Mouse (Mus musculus) MEL (cell line): ENCODE data around the gene Crtap. TPM values are rescaled to one million over a fixed set of nuclear protein-coding genes. Genes with fewer than 3 reads are reported as not detected.
"Not testable (repeated sequence)": the region's sequence is repeated elsewhere in the genome, so short reads cannot be mapped to it uniquely, and the experiment has no call there.

ENCODE experiments used
- DNase-seq: peaks from one replicate; pipeline ENCODE4 v3.0.0; 2011; ENCODE audit warnings: low read depth, low spot score
- H3K27ac ChIP-seq: 2 replicates; pipeline ENCODE4 v1.5.1; 2012; ENCODE audit warnings: low read depth, mild to moderate bottlenecking, control low read depth, low read length, moderate library complexity; ENCODE audit not compliant: control insufficient read depth
- H3K27me3 ChIP-seq, 2 experiments: fragments of 150-350 bp in 1 of 2; sonication (generic) in 1 of 2; 2 replicates each; pipeline ENCODE4 v1.6.1; 2012; ENCODE audit warnings: low read length in 2 of 2, mild to moderate bottlenecking in 2 of 2, improper control_type of control experiment in 1 of 2, moderate library complexity in 1 of 2; ENCODE audit not compliant: insufficient read depth in 2 of 2, control insufficient read depth in 1 of 2
- H3K36me3 ChIP-seq, 2 experiments: 2 replicates each; pipeline ENCODE4 v1.6.1; 2012 to 2014; ENCODE audit warnings: low read length in 2 of 2, improper control_type of control experiment in 1 of 2, inconsistent platforms in 1 of 2, mild to moderate bottlenecking in 1 of 2; ENCODE audit not compliant: insufficient read depth in 2 of 2, control insufficient read depth in 1 of 2
- H3K4me1 ChIP-seq, 2 experiments: fragments of 150-350 bp in 1 of 2; sonication (generic) in 1 of 2; 2 replicates each; pipeline ENCODE4 v1.6.1; 2012; ENCODE audit warnings: low read length in 2 of 2, improper control_type of control experiment in 1 of 2, mild to moderate bottlenecking in 1 of 2; ENCODE audit not compliant: insufficient read depth in 2 of 2, control insufficient read depth in 1 of 2
- H3K4me3 ChIP-seq, 2 experiments: fragments of 150-350 bp in 1 of 2; sonication (generic) in 1 of 2; 2 replicates each; pipeline ENCODE4 v1.5.1; 2012; ENCODE audit warnings: low read depth in 2 of 2, low read length in 2 of 2, mild to moderate bottlenecking in 2 of 2, moderate library complexity in 2 of 2, control low read depth in 1 of 2, improper control_type of control experiment in 1 of 2; ENCODE audit not compliant: control insufficient read depth in 1 of 2, insufficient read depth in 1 of 2
- H3K79me2 ChIP-seq: 2 replicates; pipeline ENCODE4 v1.6.1; 2012; ENCODE audit warnings: mild to moderate bottlenecking, low read length, moderate library complexity; ENCODE audit not compliant: control insufficient read depth, poor library complexity, insufficient read depth
- H3K9ac ChIP-seq: 2 replicates; pipeline ENCODE4 v1.6.1; 2012; ENCODE audit warnings: low read depth, mild to moderate bottlenecking, control low read depth, low read length, moderate library complexity; ENCODE audit not compliant: control insufficient read depth, poor library complexity, severe bottlenecking
- H3K9me3 ChIP-seq: fragments of 150-350 bp; sonication (generic); replicated peaks from 2 replicates; pipeline ENCODE4 v1.6.1; 2012; ENCODE audit warnings: mild to moderate bottlenecking, low read length, improper control_type of control experiment, moderate library complexity; ENCODE audit not compliant: insufficient read depth
- E2F4 ChIP-seq: IDR thresholded peaks from 2 replicates; pipeline ENCODE4 v1.6.1; 2011; ENCODE audit warnings: low read depth, low read length, improper control_type of control experiment, borderline replicate concordance
- EP300 ChIP-seq, 2 experiments: IDR thresholded peaks; 2 replicates each; pipeline ENCODE4 v1.6.1; 2011; ENCODE audit warnings: improper control_type of control experiment in 2 of 2, low read length in 2 of 2, low read depth in 1 of 2, mild to moderate bottlenecking in 1 of 2
- ETS1 ChIP-seq: IDR thresholded peaks from 2 replicates; pipeline ENCODE4 v1.6.1; 2012; ENCODE audit warnings: low read depth, mild to moderate bottlenecking, inconsistent platforms, low read length, improper control_type of control experiment, moderate library complexity
- GABPA ChIP-seq: IDR thresholded peaks from 2 replicates; pipeline ENCODE4 v1.6.1; 2012; ENCODE audit warnings: low read depth, mild to moderate bottlenecking, inconsistent platforms, low read length, improper control_type of control experiment, moderate library complexity
- HCFC1 ChIP-seq: IDR thresholded peaks from 2 replicates; pipeline ENCODE4 v1.6.1; 2012; ENCODE audit warnings: low read depth, mild to moderate bottlenecking, inconsistent platforms, low read length, improper control_type of control experiment, moderate library complexity
- MAFK ChIP-seq: IDR thresholded peaks from 2 replicates; pipeline ENCODE4 v1.6.1; 2011; ENCODE audit warnings: low read depth, mild to moderate bottlenecking, low read length, improper control_type of control experiment, borderline replicate concordance
- MAZ ChIP-seq: IDR thresholded peaks from 2 replicates; pipeline ENCODE4 v1.6.1; 2012; ENCODE audit warnings: low read depth, mild to moderate bottlenecking, inconsistent platforms, low read length, improper control_type of control experiment
- MEF2A ChIP-seq: IDR thresholded peaks from 2 replicates; pipeline ENCODE4 v1.6.1; 2014; ENCODE audit warnings: low read depth, mild to moderate bottlenecking, inconsistent platforms, low read length, improper control_type of control experiment; ENCODE audit not compliant: poor library complexity, insufficient replicate concordance, severe bottlenecking; ENCODE audit errors: extremely low read depth
- MXI1 ChIP-seq: IDR thresholded peaks from 2 replicates; pipeline ENCODE4 v1.6.1; 2011; ENCODE audit warnings: mild to moderate bottlenecking, low read depth, low read length, improper control_type of control experiment
- MYB ChIP-seq: IDR thresholded peaks from 2 replicates; pipeline ENCODE4 v1.6.1; 2011; ENCODE audit warnings: mild to moderate bottlenecking, low read depth, low read length, improper control_type of control experiment
- MYC ChIP-seq: IDR thresholded peaks from 2 replicates; pipeline ENCODE4 v1.6.1; 2011; ENCODE audit warnings: low read depth, mild to moderate bottlenecking, low read length, improper control_type of control experiment, moderate library complexity
- NELFE ChIP-seq: IDR thresholded peaks from 2 replicates; pipeline ENCODE4 v1.6.1; 2011; ENCODE audit warnings: low read depth, low read length, improper control_type of control experiment
- NRF1 ChIP-seq: IDR thresholded peaks from 2 replicates; pipeline ENCODE4 v1.6.1; 2014; ENCODE audit warnings: low read depth, mild to moderate bottlenecking, inconsistent platforms, low read length, improper control_type of control experiment, moderate library complexity; ENCODE audit not compliant: poor library complexity, insufficient read depth, severe bottlenecking
- POLR2A ChIP-seq, 2 experiments: IDR thresholded peaks; 2 replicates each; pipeline ENCODE4 v1.6.1; 2011 to 2012; ENCODE audit warnings: low read length in 2 of 2, mild to moderate bottlenecking in 2 of 2, control low read depth in 1 of 2, improper control_type of control experiment in 1 of 2, low read depth in 1 of 2, moderate library complexity in 1 of 2; ENCODE audit not compliant: control insufficient read depth in 1 of 2, insufficient read depth in 1 of 2, poor library complexity in 1 of 2
- POLR2AphosphoS2 ChIP-seq: IDR thresholded peaks from 2 replicates; pipeline ENCODE4 v1.6.1; 2011; ENCODE audit warnings: low read length, improper control_type of control experiment
- SIN3A ChIP-seq: IDR thresholded peaks from 2 replicates; pipeline ENCODE4 v1.6.1; 2012; ENCODE audit warnings: low read length, improper control_type of control experiment, inconsistent platforms
- SMC3 ChIP-seq: IDR thresholded peaks from 2 replicates; pipeline ENCODE4 v1.6.1; 2011; ENCODE audit warnings: low read depth, low read length, improper control_type of control experiment
- TBP ChIP-seq: IDR thresholded peaks from 2 replicates; pipeline ENCODE4 v1.8.0; 2011; ENCODE audit warnings: low read depth, low read length, improper control_type of control experiment
- TCF12 ChIP-seq: IDR thresholded peaks from 2 replicates; pipeline ENCODE4 v1.6.1; 2014; ENCODE audit warnings: low read depth, mild to moderate bottlenecking, inconsistent platforms, low read length, improper control_type of control experiment, moderate library complexity
- USF1 ChIP-seq: IDR thresholded peaks from 2 replicates; pipeline ENCODE4 v1.6.1; 2014; ENCODE audit warnings: low read depth, mild to moderate bottlenecking, inconsistent platforms, low read length, improper control_type of control experiment, moderate library complexity
- USF2 ChIP-seq, 2 experiments: IDR thresholded peaks; 2 replicates each; pipeline ENCODE4 v1.6.1; 2011 to 2012; ENCODE audit warnings: improper control_type of control experiment in 2 of 2, low read length in 2 of 2, borderline replicate concordance in 1 of 2, inconsistent platforms in 1 of 2, low read depth in 1 of 2, mild to moderate bottlenecking in 1 of 2; ENCODE audit not compliant: insufficient read depth in 1 of 2
- ZNF384 ChIP-seq: IDR thresholded peaks from 2 replicates; pipeline ENCODE4 v1.6.1; 2012; ENCODE audit warnings: low read depth, mild to moderate bottlenecking, inconsistent platforms, low read length, improper control_type of control experiment
- polyA plus RNA-seq, 2 experiments: library from polyadenylated mRNA; stranded (reverse) in 1 of 2; unstranded in 1 of 2; fragments of >175 nt in 1 of 2; fragments of >200 nt in 1 of 2; gene quantifications; 2 replicates each; pipeline versions ENCODE4 v1.2.1 to v1.2.4; 2012; ENCODE audit warnings: low replicate concordance in 2 of 2, low read depth in 1 of 2; ENCODE audit not compliant: insufficient read length in 2 of 2, insufficient read depth in 1 of 2, missing spikeins in 1 of 2
- total RNA-seq: library from RNA; depleted of rRNA; stranded (reverse); fragments of 300-350 nt; gene quantifications from 2 replicates; pipeline ENCODE4 v1.2.3, GENCODE M21; 2012

The Crtap gene
- total and polyA plus RNA-seq, 3 experiments, result 21.5 to 62.2 TPM; not detected in 1

DNA sequence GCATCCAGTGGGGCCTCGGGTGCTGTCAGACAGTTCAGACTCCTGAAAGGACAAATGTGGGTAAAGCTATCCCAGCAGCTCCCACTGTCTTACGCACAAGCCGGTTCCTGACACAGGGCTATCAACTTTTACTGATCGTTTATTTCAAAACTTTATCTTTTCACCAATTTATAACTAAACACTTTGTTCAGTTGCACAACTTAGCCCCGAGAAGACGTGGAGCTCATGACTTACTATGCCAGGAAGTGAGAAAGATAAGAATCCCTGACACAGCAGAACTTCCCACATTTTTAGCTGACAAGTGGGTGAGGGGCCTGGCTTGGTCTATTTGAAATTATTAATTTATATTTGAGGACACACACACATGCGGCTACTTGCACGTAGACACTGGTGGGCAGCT is 4.2 kb upstream of the Crtap start (continued):
- TF ChIP-seq MYB, result no peak
- TF ChIP-seq TBP, result no peak

GRCm38 (mm10) chr9:114394136-114394535 is 3.7 kb upstream of the Crtap start:
- Histone ChIP-seq H3K9ac (peak overlapping the region; percentile 52), H3K27ac (peak overlapping the region; percentile 66)

GRCm38 (mm10) chr9:114390749-114391075 is 237 bp upstream of the Crtap start:
- Histone ChIP-seq H3K79me2 (peaks cover 8% of the 10 kb centered on the region), H3K9ac (peak overlapping the region; percentile 86), H3K27ac (no peak overlapping the region), H3K4me3 (peak overlapping the region; percentile 71 to 81), H3K9me3 (no peaks in the 10 kb centered on the region)
- no peak for DNase-seq
- TF ChIP-seq POLR2A (IDR thresholded peaks at IDR 0.05; ENCODE audit: control insufficient read depth in 1 of 2, insufficient read depth in 1 of 2, low read depth in 1 of 2, low read length in 2 of 2, poor library complexity in 1 of 2) (no peak), MAZ (no peak), POLR2AphosphoS2 (no peak), MYC (no peak), MYB (no peak), MEF2A (no peak), USF2 (IDR thresholded peaks at IDR 0.05; ENCODE audit: borderline replicate concordance in 1 of 2, insufficient read depth in 1 of 2, low read depth in 1 of 2, low read length in 2 of 2) (no peak), NRF1 (no peak), E2F4 (no peak), TBP (no peak), MAFK (no peak), EP300 (IDR thresholded peaks at IDR 0.05; ENCODE audit: low read depth in 1 of 2, low read length in 2 of 2) (no peak), ETS1 (no peak), HCFC1 (no peak), SMC3 (no peak), GABPA (no peak), ZNF384 (no peak), TCF12 (no peak), SIN3A (no peak), NELFE (no peak)
- TF ChIP-seq, all 39 proteins: peak for 0
- no peaks in the 10 kb centered on the region for H3K27me3 ChIP-seq
- H3K4me1 ChIP-seq, result peaks cover 10 to 21% of the 10 kb centered on the region in 2 experiments
- H3K36me3 ChIP-seq, result peaks cover 0 to 16% of the 10 kb centered on the region in 2 experiments; a peak in 2 of 4 replicates

More at GRCm38 (mm10) chr9:114394136-114394535, 3.7 kb upstream of the Crtap start:
- Histone ChIP-seq H3K4me1 (peaks cover 10 to 21% of the 10 kb centered on the region in 2 experiments), H3K4me3 (peak overlapping the region in 1 of 2 experiments; percentile 47; a peak in 1 of 4 replicates), H3K36me3 (peaks cover 0 to 16% of the 10 kb centered on the region in 2 experiments; a peak in 2 of 4 replicates)
- TF ChIP-seq USF1 (peak; percentile 28; the same call in 1 of the 2 replicates), MXI1 (peak; percentile 34; the same call in 1 of the 2 replicates)
- H3K79me2 ChIP-seq, DNase-seq, H3K27me3 ChIP-seq, H3K9me3 ChIP-seq: not testable (repeated sequence)
